Mouse (Mus musculus) frontal cortex, postnatal 36 days (tissue): Measurements from ENCODE around the gene Adamtsl4.
A peak's percentile ranks its signal among the peaks of the same experiment; 100 is the strongest.

Experiments used
- DNase-seq, 2 experiments: peaks; one replicate each; pipeline ENCODE4 v3.0.0; 2022; ENCODE audit warnings: low spot score in 2 of 2

Adamtsl4 gene

GRCm38 (mm10) chr3:95635636-95636035, 52.1 kb downstream of the Adamtsl4 start:
- no peak for DNase-seq

- no peak for DNase-seq
Observed at GRCm38 (mm10) chr3:95632648-95633588, 54.8 kb downstream of the Adamtsl4 start.

- no peak for DNase-seq
Observed at GRCm38 (mm10) chr3:95631304-95631703, 56.4 kb downstream of the Adamtsl4 start.

GRCm38 (mm10) chr3:95630856-95631255, 56.9 kb downstream of the Adamtsl4 start:
- no peak for DNase-seq

GRCm38 (mm10) chr3:95629755-95630154, 58.0 kb downstream of the Adamtsl4 start:
- DNase-seq, result peak; percentile 73 to 80

- DNase-seq, result peak; percentile 77 to 86
Observed at GRCm38 (mm10) chr3:95627763-95628162, 60.0 kb downstream of the Adamtsl4 start.
